Mouse (Mus musculus): ENCODE results near the gene Dnajc4.

- TF ChIP-seq GATA1 (IDR thresholded peaks at IDR 0.05; ENCODE audit: borderline replicate concordance, low read length) (no peak), FLI1 (IDR thresholded peaks at IDR 0.05; ENCODE audit: low read length) (no peak)
Observed at GRCm38 (mm10) chr19:6999360-7000063, 7.1 kb upstream of the Dnajc4 start.

All from megakaryocyte, embryonic 14.5 days (primary cell).